Mouse (Mus musculus): ENCODE results near the gene Slc35e3. TPM values are rescaled to one million over a fixed set of nuclear protein-coding genes. Genes with fewer than 3 reads are reported as not detected.

Slc35e3 gene
- polyA plus RNA-seq, 1 experiment from 2014 or later = 30.6 TPM

GRCm38 (mm10) chr10:117757259-117757658, 11.1 kb upstream of the Slc35e3 start:
- H3K4me1 ChIP-seq (replicated peaks) = no peaks in the 10 kb centered on the region
- no peak overlapping the region for H3K4me3 ChIP-seq
- no peak overlapping the region for H3K9ac ChIP-seq
- 95% methylated on average over 1 of the region's 1 CpGs for WGBS
- no peaks in the 10 kb centered on the region for H3K27me3 ChIP-seq
- ATAC-seq (ENCODE audit: low read depth) = no peak
- no peak overlapping the region for H3K4me2 ChIP-seq
- H3K9me3 ChIP-seq = no peaks in the 10 kb centered on the region
- H3K27ac ChIP-seq (replicated peaks) = no peak overlapping the region
- peaks cover 82% of the 10 kb centered on the region for H3K36me3 ChIP-seq

GRCm38 (mm10) chr10:117756784-117757183, 10.6 kb upstream of the Slc35e3 start:
- no peak overlapping the region for H3K4me2 ChIP-seq
- H3K27ac ChIP-seq (replicated peaks) = no peak overlapping the region
- no peak overlapping the region for H3K4me3 ChIP-seq
- H3K27me3 ChIP-seq = no peaks in the 10 kb centered on the region
- H3K9ac ChIP-seq = no peak overlapping the region
- H3K9me3 ChIP-seq = no peaks in the 10 kb centered on the region
- ATAC-seq (ENCODE audit: low read depth) = no peak
- H3K4me1 ChIP-seq (replicated peaks) = no peaks in the 10 kb centered on the region
- peaks cover 82% of the 10 kb centered on the region for H3K36me3 ChIP-seq
- 94% methylated on average over 5 of the region's 5 CpGs for WGBS

- no peaks in the 10 kb centered on the region for H3K27me3 ChIP-seq
- H3K4me3 ChIP-seq = no peak overlapping the region
- no peak overlapping the region for H3K27ac ChIP-seq (replicated peaks)
- WGBS = 95% methylated on average over 11 of the region's 11 CpGs
- ATAC-seq (ENCODE audit: low read depth) = no peak
- H3K9ac ChIP-seq = no peak overlapping the region
- no peaks in the 10 kb centered on the region for H3K9me3 ChIP-seq
- H3K4me2 ChIP-seq = no peak overlapping the region
- H3K36me3 ChIP-seq = peaks cover 82% of the 10 kb centered on the region
- no peaks in the 10 kb centered on the region for H3K4me1 ChIP-seq (replicated peaks)
These were observed 9.8 kb upstream of the Slc35e3 start for GRCm38 (mm10) chr10:117755799-117756467.

- no peak overlapping the region for H3K9ac ChIP-seq
- H3K27ac ChIP-seq (replicated peaks) = no peak overlapping the region
- H3K4me3 ChIP-seq = no peak overlapping the region
- WGBS = 91% methylated on average over 13 of the region's 13 CpGs
- H3K9me3 ChIP-seq = no peaks in the 10 kb centered on the region
- no peak for ATAC-seq (ENCODE audit: low read depth)
- H3K4me1 ChIP-seq (replicated peaks) = no peaks in the 10 kb centered on the region
- no peaks in the 10 kb centered on the region for H3K27me3 ChIP-seq
- no peak overlapping the region for H3K4me2 ChIP-seq
- peaks cover 80% of the 10 kb centered on the region for H3K36me3 ChIP-seq
These were observed 9.1 kb upstream of the Slc35e3 start for GRCm38 (mm10) chr10:117755086-117755798.

- Histone ChIP-seq H3K4me1 (replicated peaks) (no peaks in the 10 kb centered on the region), H3K27me3 (no peaks in the 10 kb centered on the region), H3K27ac (replicated peaks) (no peak overlapping the region), H3K4me3 (no peak overlapping the region), H3K4me2 (no peak overlapping the region), H3K36me3 (peaks cover 80% of the 10 kb centered on the region), H3K9me3 (no peaks in the 10 kb centered on the region), H3K9ac (no peak overlapping the region)
- 91% methylated on average over 7 of the region's 7 CpGs for WGBS
- no peak for ATAC-seq (ENCODE audit: low read depth)
These were observed 8.4 kb upstream of the Slc35e3 start for GRCm38 (mm10) chr10:117754609-117754940.

- H3K9me3 ChIP-seq = no peaks in the 10 kb centered on the region
- peaks cover 78% of the 10 kb centered on the region for H3K36me3 ChIP-seq
- H3K27ac ChIP-seq (replicated peaks) = no peak overlapping the region
- no peak overlapping the region for H3K4me2 ChIP-seq
- no peaks in the 10 kb centered on the region for H3K4me1 ChIP-seq (replicated peaks)
- no peak for ATAC-seq (ENCODE audit: low read depth)
- H3K4me3 ChIP-seq = no peak overlapping the region
- no peaks in the 10 kb centered on the region for H3K27me3 ChIP-seq
- no peak overlapping the region for H3K9ac ChIP-seq
- WGBS = 94% methylated on average over 8 of the region's 8 CpGs
These were observed 7.8 kb upstream of the Slc35e3 start for GRCm38 (mm10) chr10:117753711-117754608.

GRCm38 (mm10) chr10:117752851-117753647, 6.9 kb upstream of the Slc35e3 start:
- H3K4me1 ChIP-seq (replicated peaks) = no peaks in the 10 kb centered on the region
- H3K4me3 ChIP-seq = no peak overlapping the region
- WGBS = 97% methylated on average over 5 of the region's 5 CpGs
- no peak overlapping the region for H3K4me2 ChIP-seq
- H3K36me3 ChIP-seq = peaks cover 77% of the 10 kb centered on the region
- no peak for ATAC-seq (ENCODE audit: low read depth)
- no peak overlapping the region for H3K27ac ChIP-seq (replicated peaks)
- H3K27me3 ChIP-seq = no peaks in the 10 kb centered on the region
- H3K9me3 ChIP-seq = no peaks in the 10 kb centered on the region
- H3K9ac ChIP-seq = no peak overlapping the region

- peaks cover 70% of the 10 kb centered on the region for H3K36me3 ChIP-seq
- ATAC-seq (ENCODE audit: low read depth) = no peak
- H3K9me3 ChIP-seq = no peaks in the 10 kb centered on the region
These were observed 6.2 kb upstream of the Slc35e3 start for GRCm38 (mm10) chr10:117752304-117752821.

GRCm38 (mm10) chr10:117751744-117752143, 5.6 kb upstream of the Slc35e3 start:
- 96% methylated on average over 6 of the region's 6 CpGs for WGBS
- H3K9me3 ChIP-seq = no peaks in the 10 kb centered on the region
- no peaks in the 10 kb centered on the region for H3K27me3 ChIP-seq
- no peak overlapping the region for H3K9ac ChIP-seq
- peaks cover 64% of the 10 kb centered on the region for H3K36me3 ChIP-seq
- ATAC-seq (ENCODE audit: low read depth) = no peak
- H3K4me3 ChIP-seq = no peak overlapping the region
- H3K27ac ChIP-seq (replicated peaks) = no peak overlapping the region
- no peak overlapping the region for H3K4me2 ChIP-seq
- H3K4me1 ChIP-seq (replicated peaks) = no peaks in the 10 kb centered on the region

More at GRCm38 (mm10) chr10:117752304-117752821, 6.2 kb upstream of the Slc35e3 start:
- Histone ChIP-seq H3K4me1 (replicated peaks) (no peaks in the 10 kb centered on the region), H3K4me2 (no peak overlapping the region), H3K27me3 (no peaks in the 10 kb centered on the region), H3K4me3 (no peak overlapping the region), H3K27ac (replicated peaks) (no peak overlapping the region), H3K9ac (no peak overlapping the region)
- WGBS = 96% methylated on average over 7 of the region's 7 CpGs

- Histone ChIP-seq H3K4me2 (no peak overlapping the region), H3K9ac (no peak overlapping the region), H3K27me3 (no peaks in the 10 kb centered on the region), H3K36me3 (peaks cover 60% of the 10 kb centered on the region), H3K27ac (replicated peaks) (no peak overlapping the region), H3K4me1 (replicated peaks) (no peaks in the 10 kb centered on the region), H3K9me3 (no peaks in the 10 kb centered on the region), H3K4me3 (no peak overlapping the region)
- WGBS = 97% methylated on average over 14 of the region's 14 CpGs
- ATAC-seq (ENCODE audit: low read depth) = no peak
These were observed 5.1 kb upstream of the Slc35e3 start for GRCm38 (mm10) chr10:117751282-117751610.

- H3K4me1 ChIP-seq (replicated peaks) = no peaks in the 10 kb centered on the region
- peaks cover 55% of the 10 kb centered on the region for H3K36me3 ChIP-seq
- no peaks in the 10 kb centered on the region for H3K9me3 ChIP-seq
- no peak for ATAC-seq (ENCODE audit: low read depth)
- no peaks in the 10 kb centered on the region for H3K27me3 ChIP-seq
- H3K4me2 ChIP-seq = no peak overlapping the region
- no peak overlapping the region for H3K9ac ChIP-seq
- no peak overlapping the region for H3K4me3 ChIP-seq
- 96% methylated on average over 5 of the region's 5 CpGs for WGBS
- H3K27ac ChIP-seq (replicated peaks) = no peak overlapping the region
These were observed 4.5 kb upstream of the Slc35e3 start for GRCm38 (mm10) chr10:117750529-117751281.

Data from neural tube, embryonic 13.5 days (tissue).